Mouse (Mus musculus) liver, embryonic 13.5 days (tissue): Measurements from ENCODE around the gene Zfp408. TPM values are rescaled to one million over a fixed set of nuclear protein-coding genes. Genes with fewer than 3 reads are reported as not detected.

Experiments used
- ATAC-seq: fragments of 200-750 bp; cut with Nextera tagmentation; 2 replicates; pipeline ENCODE4 v1.8.0; 2017; ENCODE audit warnings: low read depth, mild to moderate bottlenecking, moderate number of reproducible peaks, moderate library complexity
- DNase-seq: peaks from one replicate; pipeline ENCODE4 v3.0.0; 2022
- H3K27ac ChIP-seq: fragments of 300-500 bp; sonication (generic); 2 replicates; pipeline ENCODE4 v1.5.1; 2015; ENCODE audit warnings: moderate library complexity, mild to moderate bottlenecking, inconsistent platforms
- H3K27me3 ChIP-seq: fragments of 300-500 bp; sonication (generic); 2 replicates; pipeline ENCODE4 v1.6.1; 2015; ENCODE audit warnings: mild to moderate bottlenecking, inconsistent platforms
- H3K36me3 ChIP-seq: fragments of 300-500 bp; sonication (generic); 2 replicates; pipeline ENCODE4 v1.6.1; 2015; ENCODE audit warnings: mild to moderate bottlenecking, inconsistent platforms
- H3K4me1 ChIP-seq: fragments of 300-500 bp; sonication (generic); replicated peaks from 2 replicates; pipeline ENCODE4 v1.6.1; 2015; ENCODE audit warnings: inconsistent platforms
- H3K4me2 ChIP-seq: fragments of 300-500 bp; sonication (generic); 2 replicates; pipeline ENCODE4 v1.6.1; 2015; ENCODE audit warnings: inconsistent platforms, mild to moderate bottlenecking, moderate library complexity
- H3K4me3 ChIP-seq: fragments of 300-500 bp; sonication (generic); replicated peaks from 2 replicates; pipeline ENCODE4 v1.5.1; 2015; ENCODE audit warnings: mild to moderate bottlenecking, inconsistent platforms
- H3K9ac ChIP-seq: fragments of 300-500 bp; sonication (generic); 2 replicates; pipeline ENCODE4 v1.6.1; 2015; ENCODE audit warnings: mild to moderate bottlenecking, inconsistent platforms
- H3K9me3 ChIP-seq: fragments of 300-500 bp; sonication (generic); replicated peaks from 2 replicates; pipeline ENCODE4 v1.6.1; 2016; ENCODE audit warnings: inconsistent platforms
- WGBS: fragments of 180-500 bp; shearing (Covaris S2); methylation state at CpG from one replicate; pipeline ENCODE4 v1.1.7; 2015; ENCODE audit not compliant: insufficient replicate concordance; 5-methylcytosine and 5-hydroxymethylcytosine counted together
- polyA plus RNA-seq: library from polyadenylated mRNA; unstranded; fragments of >200 nt; fragmentation: Nextera tagmentation; extraction: Ambion mirVana; gene quantifications from 2 replicates; pipeline ENCODE4 v1.2.1, GENCODE M21; 2015

Gene Zfp408
- polyA plus RNA-seq, 1 experiment from 2014 or later: 2.1 TPM

GRCm38 (mm10) chr2:91670038-91670437 lies 20.4 kb upstream of the Zfp408 start:
- Histone ChIP-seq H3K36me3 (peaks cover 90% of the 10 kb centered on the region), H3K4me3 (no peak overlapping the region), H3K27me3 (no peaks in the 10 kb centered on the region), H3K9ac (no peak overlapping the region), H3K4me2 (no peak overlapping the region), H3K4me1 (no peaks in the 10 kb centered on the region), H3K9me3 (no peaks in the 10 kb centered on the region), H3K27ac (no peak overlapping the region)
- ATAC-seq (no peak), DNase-seq (no peak)
- WGBS: 84% methylated on average over 6 of the region's 6 CpGs

DNA sequence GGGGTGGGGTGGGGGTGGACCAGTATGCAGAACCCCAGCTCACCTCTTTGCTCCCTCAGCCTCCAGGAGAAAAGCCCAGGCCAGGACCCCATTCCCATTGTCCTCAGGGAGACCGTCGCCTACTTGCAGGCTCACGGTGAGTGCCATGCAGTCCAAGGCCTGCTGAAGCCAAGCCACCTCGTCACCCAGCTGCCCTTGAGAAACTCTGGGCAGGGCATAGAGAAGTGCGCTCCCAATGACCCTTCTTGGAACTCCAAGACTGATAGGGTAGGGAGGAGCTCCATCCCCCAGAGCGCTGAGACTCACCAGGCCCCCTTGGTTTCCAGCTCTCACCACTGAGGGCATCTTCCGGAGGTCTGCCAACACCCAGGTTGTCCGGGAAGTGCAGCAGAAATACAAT lies 19.7 kb upstream of the Zfp408 start:
- H3K4me1 ChIP-seq: no peaks in the 10 kb centered on the region
- peaks cover 90% of the 10 kb centered on the region for H3K36me3 ChIP-seq
- H3K9me3 ChIP-seq: no peaks in the 10 kb centered on the region
- ATAC-seq (no peak), DNase-seq (no peak)
- H3K4me2 ChIP-seq: no peak overlapping the region
- no peaks in the 10 kb centered on the region for H3K27me3 ChIP-seq
- H3K9ac ChIP-seq: no peak overlapping the region
- 87% methylated on average over 8 of the region's 8 CpGs for WGBS
- no peak overlapping the region for H3K27ac ChIP-seq
- H3K4me3 ChIP-seq: no peak overlapping the region

DNA sequence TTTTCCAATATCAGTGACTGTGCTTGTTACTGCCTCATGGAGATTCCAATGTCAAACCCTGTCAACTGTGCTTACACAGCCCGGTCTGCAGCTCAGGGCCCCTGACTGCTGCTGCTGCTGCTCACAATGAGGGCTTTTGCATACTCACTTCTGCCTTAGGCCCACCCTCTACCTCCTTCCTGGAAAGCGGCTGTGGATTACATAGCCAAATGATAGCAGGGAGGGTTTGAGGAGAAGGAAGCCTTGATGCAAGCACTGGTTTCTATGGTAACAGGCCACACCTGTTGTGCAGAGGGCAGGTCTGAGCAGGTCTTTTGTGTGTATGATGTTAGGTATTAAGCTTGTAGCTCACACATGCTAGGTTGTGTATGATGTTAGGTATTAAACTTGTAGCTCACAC lies 18.2 kb upstream of the Zfp408 start:
- Histone ChIP-seq H3K36me3 (peaks cover 91% of the 10 kb centered on the region), H3K9me3 (no peaks in the 10 kb centered on the region), H3K4me3 (no peak overlapping the region), H3K9ac (no peak overlapping the region), H3K4me2 (no peak overlapping the region), H3K4me1 (no peaks in the 10 kb centered on the region), H3K27me3 (no peaks in the 10 kb centered on the region), H3K27ac (no peak overlapping the region)
- ATAC-seq: no peak
- 81% methylated on average over 2 of the region's 2 CpGs for WGBS
- no peak for DNase-seq

DNA sequence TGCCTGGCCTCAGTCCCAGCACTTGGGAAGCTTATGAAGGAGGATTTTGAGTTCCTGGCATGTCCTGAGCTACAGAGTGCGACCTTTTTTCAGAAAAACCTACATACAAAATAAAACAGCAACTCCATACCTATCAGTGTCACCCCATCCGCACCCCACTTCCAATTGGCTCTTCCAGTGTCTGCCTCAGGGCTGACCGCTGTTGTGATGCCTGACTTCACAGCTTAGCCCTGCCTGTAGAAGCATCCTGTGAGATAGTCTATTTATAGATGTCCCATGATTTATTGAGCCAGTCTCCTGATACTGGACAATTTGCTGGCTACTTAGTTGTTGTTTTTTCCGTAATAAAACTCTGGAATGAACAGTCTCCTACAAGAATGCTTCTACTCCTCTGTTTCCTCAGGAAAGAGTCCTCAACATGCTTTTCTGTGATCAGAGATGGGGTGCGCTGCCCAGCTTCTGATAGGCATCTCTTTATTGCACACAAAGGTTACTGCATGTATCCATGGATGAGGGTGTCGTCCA lies 16.9 kb upstream of the Zfp408 start:
- Histone ChIP-seq H3K27ac (no peak overlapping the region), H3K4me1 (no peaks in the 10 kb centered on the region), H3K9me3 (no peaks in the 10 kb centered on the region), H3K27me3 (no peaks in the 10 kb centered on the region), H3K4me2 (no peak overlapping the region), H3K4me3 (no peak overlapping the region), H3K36me3 (peaks cover 89% of the 10 kb centered on the region), H3K9ac (no peak overlapping the region)
- no peak for DNase-seq
- ATAC-seq: no peak
- 79% methylated on average over 6 of the region's 6 CpGs for WGBS

DNA sequence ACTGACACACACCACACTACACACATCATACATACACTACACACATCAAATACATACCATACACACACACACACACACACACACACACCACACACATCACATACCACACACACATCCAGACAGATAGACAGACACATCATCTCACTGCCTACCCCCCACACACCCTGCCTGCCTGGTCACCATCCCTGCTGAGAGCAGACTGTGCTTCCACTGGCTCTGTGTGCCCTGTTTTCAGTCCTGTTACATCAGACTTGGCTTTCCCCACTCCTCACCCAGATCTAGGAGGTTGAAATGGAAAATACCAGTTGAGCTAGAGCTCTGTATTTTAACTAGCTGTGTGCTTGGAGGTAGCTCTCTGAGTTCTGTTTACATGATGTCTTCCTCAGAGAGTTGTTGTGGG lies 15.2 kb upstream of the Zfp408 start:
- ATAC-seq: no peak
- peaks cover 82% of the 10 kb centered on the region for H3K36me3 ChIP-seq

DNA sequence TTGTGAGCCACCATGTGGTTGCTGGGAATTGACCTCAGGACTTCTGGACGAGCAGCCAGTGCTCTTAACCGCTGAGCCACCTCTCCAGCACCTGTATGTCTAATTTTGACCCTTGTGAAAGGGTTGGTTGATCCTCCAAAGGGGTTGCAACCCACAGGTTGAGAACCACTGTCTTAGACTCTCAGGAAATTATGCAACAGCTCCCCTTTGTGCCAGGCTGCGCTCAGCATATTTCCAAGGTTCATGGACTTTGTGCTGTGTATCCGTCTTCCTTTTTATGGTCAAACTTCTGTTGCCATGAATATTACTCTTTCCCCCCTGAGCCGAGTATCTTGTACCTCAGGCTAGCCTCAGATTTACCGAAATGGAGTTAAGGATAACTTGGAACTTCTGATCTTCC lies 11.4 kb upstream of the Zfp408 start:
- WGBS: 84% methylated on average over 6 of the region's 6 CpGs
- no peak overlapping the region for H3K4me3 ChIP-seq
- H3K36me3 ChIP-seq: peaks cover 84% of the 10 kb centered on the region
- no peak overlapping the region for H3K27ac ChIP-seq
- no peak overlapping the region for H3K9ac ChIP-seq
- no peaks in the 10 kb centered on the region for H3K4me1 ChIP-seq
- no peak overlapping the region for H3K4me2 ChIP-seq
- DNase-seq (no peak), ATAC-seq (no peak)
- no peaks in the 10 kb centered on the region for H3K27me3 ChIP-seq
- H3K9me3 ChIP-seq: no peaks in the 10 kb centered on the region

More for the DNA sequence above, 15.2 kb upstream of the Zfp408 start:
- Histone ChIP-seq H3K9me3 (no peaks in the 10 kb centered on the region), H3K9ac (no peak overlapping the region), H3K27ac (no peak overlapping the region), H3K4me3 (no peak overlapping the region), H3K27me3 (no peaks in the 10 kb centered on the region), H3K4me1 (no peaks in the 10 kb centered on the region), H3K4me2 (no peak overlapping the region)
- no peak for DNase-seq

DNA sequence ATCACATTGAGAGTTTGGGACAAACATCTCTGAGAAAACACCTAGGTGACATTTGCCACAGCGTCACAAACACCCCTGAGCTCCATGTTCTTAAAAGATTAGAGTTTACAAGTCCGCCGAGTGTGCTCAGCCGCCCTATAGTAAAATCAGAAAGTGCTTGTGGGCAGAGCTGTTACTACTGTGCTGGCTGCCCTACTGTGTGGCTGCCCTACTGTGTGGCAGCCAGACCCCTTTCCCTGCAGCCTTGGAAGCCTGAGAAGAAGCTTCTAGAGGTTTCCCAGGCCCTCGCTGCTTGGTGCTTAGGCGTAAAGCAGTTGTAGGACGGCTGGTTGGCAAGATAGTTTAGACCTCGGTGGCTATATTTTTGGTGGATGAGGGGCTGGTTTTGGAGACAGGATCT lies 10.1 kb upstream of the Zfp408 start:
- Histone ChIP-seq H3K27me3 (no peaks in the 10 kb centered on the region), H3K27ac (no peak overlapping the region), H3K9me3 (no peaks in the 10 kb centered on the region), H3K9ac (no peak overlapping the region), H3K36me3 (peaks cover 91% of the 10 kb centered on the region), H3K4me1 (no peaks in the 10 kb centered on the region; the same call in 1 of the 2 replicates), H3K4me3 (no peak overlapping the region), H3K4me2 (no peak overlapping the region)
- DNase-seq (no peak), ATAC-seq (no peak)
- WGBS: 89% methylated on average over 8 of the region's 8 CpGs

DNA sequence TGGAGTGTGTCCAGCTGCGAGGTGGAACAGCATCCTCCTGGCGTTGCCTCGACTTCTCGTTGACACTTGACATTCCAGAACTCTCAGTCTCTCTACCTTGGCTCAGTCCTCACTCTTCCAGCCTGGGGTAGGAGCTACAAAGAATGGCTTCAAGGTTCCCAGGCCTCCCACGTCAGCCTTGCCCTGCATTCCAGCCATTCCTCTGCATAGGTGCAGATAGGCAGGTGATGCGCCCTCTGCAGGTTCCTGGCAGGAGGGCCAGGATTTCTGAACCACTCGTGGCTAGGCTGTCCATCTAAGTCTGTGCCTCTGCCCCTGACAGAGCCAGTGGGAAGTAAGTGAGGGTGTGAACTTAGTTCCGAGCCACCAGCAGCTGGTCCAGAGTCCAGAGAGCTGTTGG lies 7.2 kb upstream of the Zfp408 start:
- Histone ChIP-seq H3K27me3 (no peaks in the 10 kb centered on the region), H3K9me3 (no peaks in the 10 kb centered on the region), H3K4me1 (peaks cover 17% of the 10 kb centered on the region), H3K36me3 (peaks cover 84% of the 10 kb centered on the region), H3K4me2 (no peak overlapping the region), H3K27ac (no peak overlapping the region), H3K9ac (no peak overlapping the region), H3K4me3 (no peak overlapping the region)
- WGBS: 72% methylated on average over 8 of the region's 8 CpGs
- DNase-seq: no peak
- ATAC-seq: no peak

GRCm38 (mm10) chr2:91655827-91656226 lies 6.2 kb upstream of the Zfp408 start:
- no peaks in the 10 kb centered on the region for H3K27me3 ChIP-seq
- 64% methylated on average over 6 of the region's 6 CpGs for WGBS
- H3K9me3 ChIP-seq: no peaks in the 10 kb centered on the region
- H3K4me3 ChIP-seq: no peak overlapping the region
- peaks cover 26% of the 10 kb centered on the region for H3K4me1 ChIP-seq
- H3K9ac ChIP-seq: no peak overlapping the region
- H3K27ac ChIP-seq: no peak overlapping the region
- peaks cover 76% of the 10 kb centered on the region for H3K36me3 ChIP-seq
- DNase-seq (no peak), ATAC-seq (no peak)
- H3K4me2 ChIP-seq: no peak overlapping the region

- Histone ChIP-seq H3K27ac (no peak overlapping the region), H3K9ac (no peak overlapping the region), H3K4me3 (no peak overlapping the region), H3K9me3 (no peaks in the 10 kb centered on the region), H3K4me2 (no peak overlapping the region), H3K4me1 (peaks cover 31% of the 10 kb centered on the region), H3K36me3 (peaks cover 75% of the 10 kb centered on the region), H3K27me3 (no peaks in the 10 kb centered on the region)
- DNase-seq (no peak), ATAC-seq (no peak)
- WGBS: 71% methylated on average over 5 of the region's 5 CpGs
These were observed 5.8 kb upstream of the Zfp408 start for GRCm38 (mm10) chr2:91655388-91655787.

DNA sequence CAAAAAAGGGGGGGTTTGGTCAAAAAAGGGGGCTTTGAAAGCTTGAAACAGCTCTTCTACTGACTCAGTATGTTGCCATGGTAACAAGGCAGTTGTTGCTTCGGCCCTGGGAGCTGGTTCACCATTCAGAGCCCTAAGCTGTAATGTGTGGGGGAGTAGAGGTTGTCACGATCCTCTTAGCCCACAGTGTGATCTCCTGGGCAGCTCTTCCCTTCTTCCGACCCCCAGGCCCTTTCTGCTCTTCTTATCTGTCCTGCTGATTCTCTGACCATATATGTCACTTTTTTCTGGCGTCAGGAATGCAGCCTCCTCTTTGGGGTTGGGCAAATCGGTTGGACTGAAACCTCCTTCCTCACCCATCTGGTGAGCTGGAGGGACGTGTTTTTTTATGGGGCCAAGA lies 3.3 kb upstream of the Zfp408 start:
- no peaks in the 10 kb centered on the region for H3K9me3 ChIP-seq
- ATAC-seq (no peak), DNase-seq (no peak)
- H3K9ac ChIP-seq: no peak overlapping the region
- H3K4me1 ChIP-seq: peaks cover 46% of the 10 kb centered on the region
- no peak overlapping the region for H3K4me3 ChIP-seq
- no peak overlapping the region for H3K27ac ChIP-seq
- H3K27me3 ChIP-seq: no peaks in the 10 kb centered on the region
- 51% methylated on average over 6 of the region's 6 CpGs for WGBS
- H3K36me3 ChIP-seq: peaks cover 59% of the 10 kb centered on the region
- H3K4me2 ChIP-seq: no peak overlapping the region

DNA sequence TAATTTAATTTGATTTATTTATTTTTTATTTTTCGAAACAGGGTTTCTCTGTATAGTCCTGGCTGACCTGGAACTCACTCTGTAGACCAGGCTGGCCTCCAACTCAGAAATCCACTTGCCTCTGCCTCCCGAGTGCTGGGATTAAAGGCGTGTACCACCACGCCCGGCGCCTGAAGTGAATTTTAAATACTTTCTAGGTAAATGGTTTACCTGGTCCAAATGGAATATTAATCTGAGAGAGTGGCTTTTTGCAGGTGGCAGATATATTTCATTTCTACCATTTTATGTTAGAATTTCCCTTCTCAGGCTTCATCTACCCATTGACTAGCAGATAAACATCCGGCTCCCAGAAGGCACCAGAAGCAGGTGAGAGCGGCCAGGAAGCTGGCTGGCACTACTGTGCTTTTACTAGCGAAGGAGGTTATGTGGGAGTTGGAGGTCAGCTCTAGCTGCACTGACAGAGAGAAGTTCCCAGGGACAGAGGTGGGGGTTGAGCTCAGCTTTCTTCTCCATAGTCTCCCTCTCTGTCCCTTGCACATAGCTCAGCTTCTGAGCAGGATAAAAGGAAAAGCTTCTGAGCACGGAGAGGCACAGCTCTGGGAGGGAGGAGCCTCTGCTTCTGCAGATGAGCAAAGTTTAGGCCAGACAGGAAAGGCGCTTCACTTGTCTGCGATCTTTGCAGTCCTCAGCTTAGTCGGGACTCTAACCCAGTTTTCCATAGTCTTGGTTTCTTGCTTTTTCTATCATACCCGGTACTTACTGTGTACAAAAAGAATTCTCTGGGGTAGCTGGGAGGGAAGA lies 2.1 kb upstream of the Zfp408 start:
- Histone ChIP-seq H3K9ac (no peak overlapping the region), H3K27ac (no peak overlapping the region), H3K4me2 (peak overlapping the region; percentile 93), H3K36me3 (peaks cover 59% of the 10 kb centered on the region), H3K4me3 (peak overlapping the region; percentile 92), H3K4me1 (peaks cover 49% of the 10 kb centered on the region), H3K9me3 (no peaks in the 10 kb centered on the region), H3K27me3 (no peaks in the 10 kb centered on the region)
- no peak for ATAC-seq
- no peak for DNase-seq
- 72% methylated on average over 14 of the region's 14 CpGs for WGBS
